Mouse (Mus musculus) hindbrain, embryonic 10.5 days (tissue): Measurements from ENCODE around the gene Ttc7b. TPM values are rescaled to one million over a fixed set of nuclear protein-coding genes. Genes with fewer than 3 reads are reported as not detected.
A peak's percentile ranks its signal among the peaks of the same experiment; 100 is the strongest.

Experiments
- DNase-seq: peaks from one replicate; pipeline ENCODE4 v3.0.0-alpha.2; 2017; ENCODE audit warnings: low spot score
- H3K27ac ChIP-seq: fragments of 300-500 bp; sonication (generic); 2 replicates; pipeline ENCODE4 v1.5.1; 2016; ENCODE audit warnings: mild to moderate bottlenecking, moderate library complexity
- H3K27me3 ChIP-seq: fragments of 300-500 bp; sonication (generic); 2 replicates; pipeline ENCODE4 v1.6.1; 2016; ENCODE audit warnings: mild to moderate bottlenecking; ENCODE audit not compliant: poor library complexity, insufficient read depth, severe bottlenecking
- H3K36me3 ChIP-seq: fragments of 300-500 bp; sonication (generic); 2 replicates; pipeline ENCODE4 v1.6.1; 2016; ENCODE audit warnings: mild to moderate bottlenecking, moderate library complexity
- H3K4me1 ChIP-seq: fragments of 300-500 bp; sonication (generic); replicated peaks from 2 replicates; pipeline ENCODE4 v1.6.1; 2016; ENCODE audit warnings: mild to moderate bottlenecking
- H3K4me3 ChIP-seq: fragments of 300-500 bp; sonication (generic); 2 replicates; pipeline ENCODE4 v1.5.1; 2016; ENCODE audit warnings: mild to moderate bottlenecking, moderate library complexity
- H3K9me3 ChIP-seq: fragments of 300-500 bp; sonication (generic); 2 replicates; pipeline ENCODE4 v1.6.1; 2016; ENCODE audit warnings: mild to moderate bottlenecking, moderate library complexity
- WGBS: fragments of 180-500 bp; shearing (Covaris S2); methylation state at CpG from one replicate; pipeline ENCODE4 v1.1.7; 2016; 5-methylcytosine and 5-hydroxymethylcytosine counted together
- polyA plus RNA-seq: library from polyadenylated mRNA; unstranded; fragments of >200 nt; fragmentation: Nextera tagmentation; extraction: Ambion mirVana; gene quantifications from 2 replicates; pipeline ENCODE4 v1.2.1, GENCODE M21; 2016

Ttc7b gene
- polyA plus RNA-seq, 1 experiment from 2014 or later, result 5.6 TPM

- Histone ChIP-seq H3K27ac (no peak overlapping the region), H3K36me3 (peaks cover 32% of the 10 kb centered on the region), H3K4me1 (peaks cover 20% of the 10 kb centered on the region)
Measured at GRCm38 (mm10) chr12:100408714-100409113, 111.9 kb downstream of the Ttc7b start.

DNA sequence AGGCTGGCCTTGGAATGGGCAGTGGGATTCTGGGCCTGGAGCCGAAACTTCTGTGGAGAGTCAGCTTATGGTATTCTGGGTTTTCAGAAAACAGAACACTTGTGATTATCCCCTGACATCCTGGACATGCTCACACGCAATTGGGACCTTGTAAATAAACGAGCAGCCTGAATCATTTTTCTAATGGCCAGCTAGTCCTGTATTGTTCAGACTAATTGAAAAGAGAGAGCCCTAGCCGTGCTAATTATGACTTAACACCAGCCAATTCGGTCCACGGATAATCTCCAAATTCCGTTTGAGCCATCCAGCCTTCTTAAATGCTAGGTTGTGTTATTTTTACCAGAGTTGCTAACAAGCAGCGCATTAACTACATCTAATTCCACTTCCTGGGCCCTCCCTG lies 112.5 kb downstream of the Ttc7b start:
- H3K4me3 ChIP-seq, result no peak overlapping the region
- H3K9me3 ChIP-seq, result no peaks in the 10 kb centered on the region
- WGBS, result 82% methylated on average over 8 of the region's 8 CpGs
- DNase-seq, result no peak
- H3K4me1 ChIP-seq, result peaks cover 20% of the 10 kb centered on the region
- H3K27me3 ChIP-seq, result no peaks in the 10 kb centered on the region
- peaks cover 32% of the 10 kb centered on the region for H3K36me3 ChIP-seq
- H3K27ac ChIP-seq, result no peak overlapping the region

More at GRCm38 (mm10) chr12:100408714-100409113, 111.9 kb downstream of the Ttc7b start:
- DNase-seq, result no peak
- 91% methylated on average over 11 of the region's 11 CpGs for WGBS
- Histone ChIP-seq H3K27me3 (no peaks in the 10 kb centered on the region), H3K4me3 (no peak overlapping the region), H3K9me3 (no peaks in the 10 kb centered on the region)

GRCm38 (mm10) chr12:100407371-100407770 lies 113.3 kb downstream of the Ttc7b start:
- peaks cover 32% of the 10 kb centered on the region for H3K36me3 ChIP-seq
- no peak overlapping the region for H3K27ac ChIP-seq
- no peaks in the 10 kb centered on the region for H3K9me3 ChIP-seq
- no peak overlapping the region for H3K4me3 ChIP-seq
- H3K27me3 ChIP-seq, result no peaks in the 10 kb centered on the region
- DNase-seq, result no peak
- H3K4me1 ChIP-seq, result peaks cover 20% of the 10 kb centered on the region
- WGBS, result 60% methylated on average over 7 of the region's 7 CpGs

DNA sequence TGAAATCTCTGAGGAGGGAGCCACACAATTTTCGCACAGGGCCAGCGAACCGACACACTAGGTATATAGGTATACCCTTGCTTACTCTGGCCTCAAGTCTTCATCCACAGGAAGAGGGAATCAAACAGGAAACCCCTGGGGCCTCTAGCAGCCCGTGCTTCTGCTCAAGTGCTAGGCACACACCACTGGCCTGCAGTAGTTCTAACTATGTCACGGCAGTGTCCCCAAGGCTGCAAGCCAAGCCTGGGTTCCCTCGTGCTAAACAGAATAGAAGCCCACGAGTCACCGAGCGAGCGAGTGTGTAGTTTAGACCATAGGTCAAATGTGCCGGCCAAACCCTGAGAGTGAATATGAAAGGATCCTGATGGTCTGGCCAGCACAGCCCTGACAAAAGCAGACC lies 114.5 kb downstream of the Ttc7b start:
- 84% methylated on average over 11 of the region's 11 CpGs for WGBS
- peak overlapping the region; percentile 17 for H3K27ac ChIP-seq
- peaks cover 43% of the 10 kb centered on the region for H3K36me3 ChIP-seq
- no peak for DNase-seq
- no peaks in the 10 kb centered on the region for H3K27me3 ChIP-seq
- peaks cover 20% of the 10 kb centered on the region for H3K4me1 ChIP-seq
- H3K9me3 ChIP-seq, result no peaks in the 10 kb centered on the region
- no peak overlapping the region for H3K4me3 ChIP-seq

DNA sequence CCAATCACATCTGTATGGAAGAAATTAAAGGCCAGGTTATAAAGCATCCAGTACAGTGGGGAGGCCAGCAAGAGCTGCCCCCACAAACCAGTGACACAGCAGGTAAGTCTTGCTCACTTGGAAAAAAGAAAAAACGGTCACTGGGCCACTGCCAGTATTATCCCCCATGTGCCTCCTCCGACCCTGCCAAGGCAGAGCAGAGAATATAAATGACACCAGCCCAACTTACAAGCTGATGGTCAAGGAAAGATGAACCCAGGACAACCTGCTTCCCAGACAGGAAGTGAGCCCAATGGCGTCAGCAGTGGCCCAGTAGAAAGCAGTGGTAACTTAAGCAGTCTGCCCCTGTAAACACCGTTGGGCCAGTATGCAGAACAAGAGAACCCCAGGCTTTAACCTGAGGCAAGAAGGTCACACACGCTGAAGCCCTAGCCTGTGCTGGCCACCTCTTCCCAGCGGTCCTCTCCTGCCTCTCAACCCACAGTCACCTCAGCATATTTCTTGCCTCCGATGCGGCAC lies 115.1 kb downstream of the Ttc7b start:
- no peak for DNase-seq
- no peak overlapping the region for H3K4me3 ChIP-seq
- H3K27me3 ChIP-seq, result no peaks in the 10 kb centered on the region
- peaks cover 48% of the 10 kb centered on the region for H3K36me3 ChIP-seq
- H3K9me3 ChIP-seq, result no peaks in the 10 kb centered on the region
- WGBS, result 86% methylated on average over 8 of the region's 8 CpGs
- H3K4me1 ChIP-seq, result peaks cover 20% of the 10 kb centered on the region
- peak overlapping the region; percentile 17; the same call in 1 of the 2 replicates for H3K27ac ChIP-seq

- Histone ChIP-seq H3K36me3 (peaks cover 53% of the 10 kb centered on the region), H3K4me1 (peaks cover 18% of the 10 kb centered on the region), H3K9me3 (no peaks in the 10 kb centered on the region), H3K27me3 (no peaks in the 10 kb centered on the region), H3K27ac (no peak overlapping the region), H3K4me3 (no peak overlapping the region)
- 91% methylated on average over 3 of the region's 3 CpGs for WGBS
- DNase-seq, result no peak
Measured at GRCm38 (mm10) chr12:100404430-100404829, 116.2 kb downstream of the Ttc7b start.

- H3K36me3 ChIP-seq, result peaks cover 57% of the 10 kb centered on the region
- H3K4me3 ChIP-seq, result no peak overlapping the region
- no peak overlapping the region for H3K27ac ChIP-seq
- H3K27me3 ChIP-seq, result no peaks in the 10 kb centered on the region
- no peak for DNase-seq
- peaks cover 13% of the 10 kb centered on the region for H3K4me1 ChIP-seq
- H3K9me3 ChIP-seq, result no peaks in the 10 kb centered on the region
- WGBS, result 90% methylated on average over 4 of the region's 4 CpGs
Measured at GRCm38 (mm10) chr12:100403005-100403324, 117.7 kb downstream of the Ttc7b start.

- peaks cover 17% of the 10 kb centered on the region for H3K4me1 ChIP-seq
- peaks cover 57% of the 10 kb centered on the region for H3K36me3 ChIP-seq
- 92% methylated on average over 10 of the region's 10 CpGs for WGBS
Measured at GRCm38 (mm10) chr12:100402296-100403004, 118.2 kb downstream of the Ttc7b start.

DNA sequence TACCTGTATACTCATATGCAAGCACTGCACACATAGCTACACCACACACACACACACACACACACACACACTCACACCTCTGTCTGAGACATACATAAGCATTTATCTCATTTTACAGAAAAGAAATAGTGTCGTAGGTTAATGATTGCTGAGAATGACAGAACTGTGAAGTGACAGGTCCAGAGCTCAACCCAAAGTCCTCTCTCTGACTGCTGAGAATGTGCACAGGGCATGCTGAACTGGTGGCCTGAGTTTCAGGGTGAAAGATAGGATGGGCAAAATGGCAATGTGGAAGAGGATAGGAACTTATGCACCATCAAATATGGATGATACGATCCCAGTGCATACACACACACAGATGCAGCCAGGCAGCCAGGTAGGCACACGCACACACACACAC lies 120.5 kb downstream of the Ttc7b start:
- no peaks in the 10 kb centered on the region for H3K9me3 ChIP-seq
- H3K27me3 ChIP-seq, result no peaks in the 10 kb centered on the region
- peaks cover 13% of the 10 kb centered on the region for H3K4me1 ChIP-seq
- H3K36me3 ChIP-seq, result peaks cover 48% of the 10 kb centered on the region
- H3K27ac ChIP-seq, result no peak overlapping the region
- no peak for DNase-seq
- WGBS, result 91% methylated on average over 3 of the region's 3 CpGs
- no peak overlapping the region for H3K4me3 ChIP-seq

More at GRCm38 (mm10) chr12:100402296-100403004, 118.2 kb downstream of the Ttc7b start:
- H3K27ac ChIP-seq, result no peak overlapping the region
- H3K9me3 ChIP-seq, result no peaks in the 10 kb centered on the region
- DNase-seq, result no peak
- H3K4me3 ChIP-seq, result no peak overlapping the region
- H3K27me3 ChIP-seq, result no peaks in the 10 kb centered on the region

GRCm38 (mm10) chr12:100399126-100399727 lies 121.4 kb downstream of the Ttc7b start:
- H3K4me3 ChIP-seq, result no peak overlapping the region
- H3K4me1 ChIP-seq, result peaks cover 13% of the 10 kb centered on the region
- H3K36me3 ChIP-seq, result peaks cover 56% of the 10 kb centered on the region
- no peak for DNase-seq
- WGBS, result 93% methylated on average over 5 of the region's 5 CpGs
- peaks cover 3% of the 10 kb centered on the region; the same call in 1 of the 2 replicates for H3K9me3 ChIP-seq
- no peaks in the 10 kb centered on the region for H3K27me3 ChIP-seq
- H3K27ac ChIP-seq, result 0 out of 2 replicates have a peak overlapping the region, but pooled peaks have one; percentile 4

DNA sequence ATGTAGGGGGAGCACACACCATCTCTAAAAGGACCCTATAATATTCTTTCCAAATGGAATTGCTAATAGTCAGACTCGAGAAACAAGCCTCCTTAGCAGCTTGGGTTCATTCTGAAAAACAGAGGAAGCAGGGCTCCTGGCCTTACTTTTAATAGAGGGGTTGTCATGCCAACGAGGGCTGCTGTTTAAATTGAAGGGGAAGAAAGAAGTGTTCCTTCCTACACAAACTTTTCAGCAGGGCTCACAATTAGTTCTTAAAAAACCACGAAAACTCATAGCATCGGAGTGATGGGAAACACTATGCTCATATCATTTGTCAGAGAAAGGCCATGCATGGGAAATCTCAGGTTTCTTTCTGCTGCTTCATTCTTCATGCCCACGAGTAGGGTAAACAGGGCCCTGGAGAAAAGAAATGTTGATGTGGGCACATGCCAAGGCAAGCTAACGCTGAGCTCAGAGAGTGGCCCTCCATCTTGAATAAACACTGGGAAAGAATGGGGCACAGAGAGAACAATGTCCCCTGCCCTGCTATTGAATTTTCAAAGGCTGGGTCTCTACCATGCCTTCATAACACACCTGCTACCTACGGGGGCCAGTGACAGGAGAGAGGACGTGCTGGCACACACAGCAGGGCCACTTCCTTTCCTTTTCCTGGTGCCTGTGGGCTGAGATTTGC lies 122.2 kb downstream of the Ttc7b start:
- H3K27ac ChIP-seq, result 0 out of 2 replicates have a peak overlapping the region, but pooled peaks have one; percentile 4
- no peak for DNase-seq
- H3K4me3 ChIP-seq, result no peak overlapping the region
- peaks cover 62% of the 10 kb centered on the region for H3K36me3 ChIP-seq
- no peaks in the 10 kb centered on the region for H3K27me3 ChIP-seq
- H3K9me3 ChIP-seq, result peaks cover 3% of the 10 kb centered on the region; the same call in 1 of the 2 replicates
- peaks cover 13% of the 10 kb centered on the region for H3K4me1 ChIP-seq
- WGBS, result 74% methylated on average over 8 of the region's 8 CpGs

- H3K27ac ChIP-seq, result no peak overlapping the region
Measured at GRCm38 (mm10) chr12:100397432-100398146, 123.0 kb downstream of the Ttc7b start.

More at GRCm38 (mm10) chr12:100397432-100398146, 123.0 kb downstream of the Ttc7b start:
- Histone ChIP-seq H3K4me3 (no peak overlapping the region), H3K4me1 (peaks cover 13% of the 10 kb centered on the region), H3K9me3 (peaks cover 3% of the 10 kb centered on the region; the same call in 1 of the 2 replicates), H3K27me3 (no peaks in the 10 kb centered on the region), H3K36me3 (peaks cover 55% of the 10 kb centered on the region)
- DNase-seq, result no peak
- WGBS, result 81% methylated on average over 15 of the region's 15 CpGs
